Mouse (Mus musculus) G1E (cell line): Measurements from ENCODE around the gene Cd38.

Source experiments
- CTCF ChIP-seq: IDR thresholded peaks from 2 replicates; pipeline ENCODE4 v1.5.1; 2012; ENCODE audit warnings: low read depth, low read length, inconsistent platforms, mixed read lengths
- POLR2AphosphoS5 ChIP-seq: IDR thresholded peaks from 2 replicates; pipeline ENCODE4 v1.6.1; 2012; ENCODE audit warnings: low read depth, low read length, inconsistent platforms; ENCODE audit not compliant: insufficient replicate concordance

- TF ChIP-seq POLR2AphosphoS5 (no peak), CTCF (no peak)
Measured at GRCm38 (mm10) chr5:43895931-43896330, 27.6 kb downstream of the Cd38 start.
